Mouse (Mus musculus) hematopoietic stem cell, adult 5-6 weeks (primary cell): ENCODE measurements around the gene Tyms. TPM values are rescaled to one million over a fixed set of nuclear protein-coding genes. Genes with fewer than 3 reads are reported as not detected.
A peak's percentile ranks its signal among the peaks of the same experiment; 100 is the strongest.

Experiments used
- ATAC-seq, 2 experiments: fragments of 125-278 bp in 1 of 2; replicated peaks in 1 of 2; 2 replicates each; pipeline ENCODE4 v1.8.0; 2016 to 2017; ENCODE audit warnings: inconsistent platforms in 2 of 2, mild to moderate bottlenecking in 2 of 2, moderate number of reproducible peaks in 2 of 2, low read depth in 1 of 2, moderate TSS enrichment in 1 of 2; ENCODE audit not compliant: low FRiP score in 2 of 2, poor library complexity in 2 of 2, severe bottlenecking in 2 of 2, insufficient read depth in 1 of 2, low TSS enrichment in 1 of 2
- total RNA-seq: library from RNA; stranded (forward); fragments of 172-1452, 232-1000 nt; gene quantifications from 2 replicates; pipeline ENCODE4 v1.2.3, GENCODE M21; 2017

The Tyms gene
- total RNA-seq, 1 experiment from 2014 or later: 139 TPM

- peak; percentile 82 to 93 for ATAC-seq
Measured at GRCm38 (mm10) chr5:30012726-30013503, 60.5 kb downstream of the Tyms start, which contains the start of gene Il6. Il6 (plus strand) TSS chr5:30013114.

Other genes with a start within 250 kb of the Tyms start
- 0.38 and 2.1 TPM in 2 replicates for gene Il6, start 60.5 kb downstream of the Tyms start, total RNA-seq
- not detected in 2 replicates for gene Garem2, start 31.5 kb upstream of the Tyms start, total RNA-seq
- gene 3110082J24Rik, start 32.5 kb upstream of the Tyms start, total RNA-seq: not detected in 2 replicates
- gene Hadha, start 81.5 kb upstream of the Tyms start, total RNA-seq: 123 and 139 TPM in 2 replicates
- 53.2 and 65.6 TPM in 2 replicates for gene Hadhb, start 81.6 kb upstream of the Tyms start, total RNA-seq
- gene Adgrf3, start 132.1 kb upstream of the Tyms start, total RNA-seq: not detected in 2 replicates
- gene Selenoi, start 159.0 kb upstream of the Tyms start, total RNA-seq: 30.1 and 62.5 TPM in 2 replicates
- gene Drc1, start 207.8 kb upstream of the Tyms start, total RNA-seq: not detected in 2 replicates